Mouse (Mus musculus): ENCODE data around the gene Ppfia2.

DNA sequence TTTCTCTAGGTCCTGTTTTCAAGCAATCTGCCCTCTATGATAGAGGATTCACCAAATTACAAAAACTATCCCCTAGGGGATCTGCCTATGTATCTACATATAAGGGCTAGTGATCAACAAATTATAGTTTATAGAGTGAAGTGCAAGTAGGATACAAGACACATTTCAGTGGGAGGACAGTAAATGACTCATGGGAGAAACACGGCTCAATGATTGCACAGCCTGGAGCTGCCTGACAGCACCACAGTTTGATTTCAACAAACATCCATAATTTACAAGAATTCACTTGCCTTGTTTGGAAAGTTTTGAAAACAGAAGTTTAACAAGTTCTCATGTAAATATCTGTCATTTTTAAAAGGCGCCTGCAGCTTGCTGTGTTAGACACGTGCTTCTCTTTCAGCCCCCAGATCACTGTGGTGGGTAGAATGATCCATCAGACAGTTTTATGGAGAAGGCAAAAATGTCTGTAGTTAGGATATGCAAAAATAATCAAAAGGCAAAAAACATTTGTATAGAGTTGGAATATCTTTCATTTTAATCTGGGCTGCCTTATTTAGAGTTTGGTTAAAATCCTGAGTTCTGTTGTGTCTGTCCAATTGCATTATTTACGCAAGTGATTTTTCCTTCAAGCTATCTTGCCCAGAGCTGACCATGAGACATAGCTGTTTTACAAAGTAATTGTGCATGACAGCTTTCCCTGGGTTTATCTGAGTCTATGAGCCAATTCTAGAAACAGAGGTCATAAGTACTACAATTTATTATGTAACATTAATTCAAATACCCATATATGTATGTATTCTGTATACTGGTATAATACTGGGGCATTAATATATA, 266.3 kb downstream of the Ppfia2 start:
- TF ChIP-seq CTCF (IDR thresholded peaks at IDR 0.05; ENCODE audit: control insufficient read depth, insufficient read depth, insufficient replicate concordance, low read depth, low read length) (no peak), POLR2A (IDR thresholded peaks at IDR 0.05; ENCODE audit: control insufficient read depth, low read depth, low read length) (no peak)

All from testis, adult 2 months (tissue).